Mouse (Mus musculus): ENCODE results near the gene Map3k13.

Gene Map3k13

DNA sequence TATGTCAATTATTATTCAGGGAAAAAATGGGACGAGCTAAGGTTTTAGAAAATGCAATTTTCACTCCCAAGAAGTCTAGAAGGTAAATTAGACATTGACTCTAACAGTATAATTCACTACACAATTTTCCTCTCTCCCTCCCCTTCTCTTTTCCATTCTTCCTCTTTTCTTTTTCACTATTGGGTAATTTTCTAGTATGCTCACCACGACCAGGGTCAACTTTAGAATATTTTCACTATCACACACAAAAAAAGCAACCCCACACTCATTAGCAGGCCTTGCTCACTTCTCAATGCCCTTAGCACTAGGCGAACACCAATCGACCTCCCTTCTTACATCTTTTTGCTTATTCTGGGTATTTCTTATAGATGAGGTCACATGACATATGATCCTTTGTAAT is 54.7 kb downstream of the Map3k13 start:
- in situ Hi-C loops (cut with MboI, MseI), result loop anchor here (10.0 kb wide), 1 partner anchor 156 kb away; the partner anchor contains the start of gene Senp2

DNA sequence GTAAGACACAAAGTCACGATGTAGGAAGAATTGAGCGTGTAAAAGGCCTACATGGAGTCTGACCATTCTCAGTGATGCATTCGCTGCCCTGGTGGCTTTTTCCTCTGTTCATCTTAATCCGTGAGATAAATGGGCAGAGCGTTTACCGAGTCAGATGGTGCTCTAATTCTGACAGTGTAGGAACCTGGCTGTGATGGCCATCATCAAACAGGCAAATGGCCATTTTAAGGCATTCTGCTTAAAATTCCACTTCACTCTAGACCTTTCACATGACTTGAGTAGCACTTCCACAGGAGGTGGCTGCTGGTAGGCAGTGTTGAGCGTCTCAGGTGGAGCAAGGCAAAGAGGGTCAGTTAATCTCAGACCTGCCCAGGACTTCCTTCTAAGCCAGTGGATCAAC is 58.2 kb downstream of the Map3k13 start:
- in situ Hi-C loops (cut with MboI, MseI), result no loop called here

DNA sequence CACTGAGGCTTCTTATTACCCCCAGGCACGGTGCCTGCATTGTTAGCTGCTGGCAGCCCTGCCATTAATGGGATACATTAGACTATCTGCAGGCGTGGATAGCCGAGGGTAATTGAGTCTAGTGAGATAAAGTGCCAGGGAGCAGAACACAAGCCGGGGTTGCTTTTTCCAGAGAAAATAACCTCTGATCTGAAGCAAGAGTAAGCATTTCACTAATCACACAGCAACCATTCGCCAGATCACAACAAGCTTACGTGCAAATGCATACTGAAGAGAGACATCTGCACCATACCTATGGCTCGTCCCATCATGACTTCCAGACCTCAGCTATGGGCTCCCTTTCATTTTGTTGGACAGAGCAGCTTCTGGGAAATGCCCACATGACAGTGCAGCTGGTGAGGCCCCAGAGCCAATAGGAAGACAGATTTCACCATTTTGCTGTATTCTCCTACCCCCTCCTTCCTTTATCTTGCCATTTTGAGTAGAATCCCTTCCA is 59.3 kb downstream of the Map3k13 start:
- in situ Hi-C loops (cut with MboI, MseI), result no loop called here

DNA sequence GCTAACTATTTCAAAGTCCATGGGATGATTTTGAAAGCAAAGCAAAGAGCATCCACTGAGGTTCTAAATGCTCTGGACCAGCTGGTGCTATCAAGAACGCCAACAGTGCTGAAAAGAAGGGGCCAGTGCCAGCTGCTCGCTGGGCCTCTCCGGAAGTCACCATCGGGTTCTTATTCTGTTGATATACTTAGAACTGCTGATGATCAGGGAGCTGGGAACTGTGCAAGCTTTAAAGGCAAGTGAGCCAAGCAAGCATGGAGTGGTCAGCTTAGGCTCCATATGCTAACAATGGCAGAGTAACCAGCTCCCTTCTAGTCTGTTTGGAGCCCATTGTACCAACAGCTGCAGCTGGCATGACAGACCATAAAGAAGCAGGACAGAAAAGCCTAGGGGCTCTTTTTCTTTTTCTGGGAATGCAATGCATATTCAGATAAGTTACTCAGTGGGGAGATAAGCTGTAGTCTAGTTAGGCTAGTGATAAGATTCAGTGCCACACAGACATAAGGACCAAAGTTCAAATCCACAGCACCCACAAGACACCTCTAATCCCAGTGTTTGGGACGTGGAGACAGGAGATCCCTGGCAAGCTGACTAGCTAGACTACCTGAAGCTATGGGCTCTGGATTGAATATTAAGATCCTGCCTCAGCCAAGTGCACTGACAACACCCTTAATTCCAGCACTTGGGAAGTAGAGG is 60.6 kb downstream of the Map3k13 start:
- in situ Hi-C loops (cut with MboI, MseI), result no loop called here

DNA sequence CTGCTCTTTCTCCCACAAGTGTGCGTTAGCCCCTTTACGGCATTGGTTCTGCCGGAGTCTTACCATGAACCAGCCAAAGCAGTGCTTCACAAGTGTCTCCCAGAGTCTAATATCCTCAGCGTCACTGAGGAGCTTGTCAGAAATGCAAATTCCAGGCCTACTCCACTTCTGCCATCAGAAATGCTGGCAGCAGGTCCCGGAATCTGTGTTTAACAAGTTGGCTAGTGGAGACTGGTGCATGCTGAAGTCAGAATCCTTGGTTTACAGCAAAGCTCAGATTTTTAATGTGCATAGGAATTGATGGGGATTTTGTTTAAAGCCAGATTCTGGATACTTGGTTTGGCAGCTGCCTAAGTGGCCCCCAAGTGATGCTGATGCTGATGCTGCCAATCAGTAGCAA is 62.0 kb downstream of the Map3k13 start:
- in situ Hi-C loops (cut with MboI, MseI), result no loop called here

DNA sequence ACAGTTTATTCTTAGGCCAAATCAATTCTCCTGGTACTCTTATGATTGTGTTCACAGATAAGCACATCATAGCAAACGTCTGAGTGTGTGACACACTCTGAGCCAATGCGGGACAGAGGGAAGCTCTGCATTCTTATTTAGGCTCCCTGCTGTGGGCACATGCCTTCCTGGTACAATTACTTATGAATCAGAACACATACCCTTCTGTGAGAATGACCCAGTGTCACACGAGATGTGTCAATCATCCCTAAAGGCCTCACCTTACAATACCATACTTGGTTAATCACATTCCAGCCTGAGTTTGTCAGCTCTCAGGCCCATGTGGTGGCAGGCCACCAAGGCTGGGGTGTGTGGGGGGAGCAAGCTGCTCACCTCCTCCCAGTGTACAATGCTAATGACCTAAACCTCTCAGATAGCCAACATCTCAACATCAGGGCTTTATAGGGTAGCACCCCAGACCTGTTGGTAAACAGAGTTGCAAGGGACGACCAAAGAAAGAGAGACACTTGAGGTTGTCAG is 63.0 kb downstream of the Map3k13 start:
- in situ Hi-C loops (cut with MboI, MseI), result no loop called here

DNA sequence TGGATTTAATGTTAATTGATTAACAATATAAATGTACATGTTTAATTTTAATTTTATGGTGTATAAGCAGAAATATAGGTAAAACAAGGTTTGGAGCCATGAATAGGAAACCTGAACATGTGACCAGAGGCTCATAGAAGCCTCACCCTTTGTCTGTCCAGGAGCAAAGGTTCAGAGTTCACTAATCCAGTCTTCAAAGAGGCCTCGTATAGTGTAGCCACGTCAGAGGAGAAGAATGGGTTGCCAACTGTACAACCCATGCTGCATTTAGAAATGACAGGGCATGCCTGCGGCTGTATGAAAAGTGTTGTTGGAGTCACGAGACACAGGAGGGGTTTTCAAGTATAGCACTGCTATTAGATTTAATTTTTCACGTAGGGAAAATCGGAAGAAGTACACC is 64.0 kb downstream of the Map3k13 start:
- in situ Hi-C loops (cut with MboI, MseI), result no loop called here

DNA sequence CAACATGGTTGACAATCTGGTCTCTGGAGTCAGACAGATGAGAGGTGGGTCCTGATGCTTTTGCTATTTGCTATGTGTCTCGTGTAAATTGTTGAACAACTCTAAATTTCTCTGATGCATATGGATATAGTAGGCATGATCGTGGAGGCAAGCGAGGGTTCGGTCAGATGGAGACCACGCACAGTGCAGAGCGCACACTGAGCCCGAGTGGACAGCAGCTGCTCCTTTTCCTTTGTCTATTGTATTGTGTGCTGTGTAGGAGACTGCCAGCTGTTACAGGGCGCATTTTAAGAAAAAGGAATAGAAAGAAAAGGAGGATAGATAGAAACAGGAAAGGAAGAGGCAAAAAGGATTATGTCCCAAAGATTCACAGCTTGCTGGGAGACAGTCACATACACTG is 64.7 kb downstream of the Map3k13 start:
- in situ Hi-C loops (cut with MboI, MseI), result no loop called here

DNA sequence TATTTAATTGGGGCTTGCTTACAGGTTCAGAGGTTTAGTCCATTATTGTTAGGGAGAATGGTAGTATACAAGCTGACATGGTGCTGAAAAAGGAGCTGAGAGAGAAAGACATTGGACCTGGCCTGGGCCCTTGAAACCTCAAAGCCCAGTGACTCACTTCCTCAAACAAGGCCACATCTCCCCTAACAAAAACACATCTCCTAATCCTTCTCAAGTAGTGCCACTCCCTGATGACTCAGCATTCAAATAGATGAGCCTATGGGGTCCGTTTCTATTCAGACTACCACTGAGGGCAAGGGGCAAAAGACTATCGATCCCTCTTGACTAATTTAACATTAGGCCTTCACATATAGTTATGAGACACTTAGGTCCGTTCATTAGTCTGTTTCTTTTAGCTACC is 68.3 kb downstream of the Map3k13 start:
- in situ Hi-C loops (cut with MboI, MseI), result no loop called here

DNA sequence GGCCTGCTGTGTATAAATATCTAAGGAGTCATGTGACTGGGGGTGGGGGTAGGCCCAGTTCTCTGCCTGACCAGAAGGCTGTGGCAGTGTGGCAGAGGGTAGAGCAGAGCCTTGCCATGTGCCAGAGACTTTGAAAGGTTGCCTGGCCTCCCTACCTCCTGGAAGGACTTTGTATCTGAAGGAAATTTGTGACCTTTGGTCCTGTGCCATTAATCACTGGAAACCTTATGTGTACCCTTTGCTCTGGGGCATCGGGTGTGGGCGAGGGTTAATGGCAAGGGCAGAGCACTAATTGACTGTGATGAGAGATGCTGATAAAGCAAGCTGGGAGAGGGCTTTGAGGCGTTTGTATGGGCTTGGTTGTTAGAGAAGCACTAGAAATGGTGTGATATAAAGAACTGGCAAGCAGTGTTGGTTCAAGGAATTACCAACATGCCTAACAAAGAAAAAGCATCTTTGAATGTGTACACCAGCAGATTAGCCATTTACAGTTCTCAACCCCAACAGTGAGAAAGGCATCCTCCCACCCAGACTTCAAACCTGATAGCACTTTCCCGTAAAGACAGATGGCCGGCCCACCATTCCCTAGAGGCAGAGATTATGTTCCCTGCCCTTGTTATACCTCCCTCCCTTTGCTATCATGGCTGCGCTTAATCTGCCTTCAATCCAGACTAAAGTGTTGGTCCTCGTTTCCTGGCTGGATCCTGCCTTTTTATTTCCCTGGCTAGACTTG is 71.3 kb downstream of the Map3k13 start:
- in situ Hi-C loops (cut with MboI, MseI), result no loop called here

DNA sequence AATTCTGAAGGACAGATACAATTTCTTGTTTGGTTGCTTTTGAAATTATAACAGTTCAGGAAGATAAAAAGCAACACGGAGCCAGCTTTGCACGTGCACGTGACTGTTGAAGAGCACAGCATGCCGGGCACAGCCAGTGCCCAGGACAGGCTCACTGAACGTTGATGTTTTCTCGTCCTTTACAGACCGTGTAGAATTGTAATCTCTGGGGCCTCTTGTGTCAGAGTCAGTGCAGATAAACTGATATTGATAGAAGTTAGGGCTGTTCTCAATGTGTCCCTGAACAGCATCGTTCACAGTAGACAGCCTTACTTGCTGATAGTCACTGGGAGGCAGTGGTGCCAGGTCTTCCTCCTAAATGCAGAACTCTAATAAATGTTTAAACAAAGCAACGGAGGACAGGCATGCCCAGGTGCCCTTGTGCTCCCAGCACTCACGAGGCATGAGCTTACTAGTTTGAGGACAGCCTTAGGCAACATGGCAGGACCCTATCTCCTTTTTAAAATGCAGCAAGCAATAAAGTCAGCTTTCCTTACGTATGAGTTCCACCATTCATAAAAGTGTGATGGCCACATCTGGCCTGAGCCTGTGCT is 71.9 kb downstream of the Map3k13 start:
- in situ Hi-C loops (cut with MboI, MseI), result no loop called here

DNA sequence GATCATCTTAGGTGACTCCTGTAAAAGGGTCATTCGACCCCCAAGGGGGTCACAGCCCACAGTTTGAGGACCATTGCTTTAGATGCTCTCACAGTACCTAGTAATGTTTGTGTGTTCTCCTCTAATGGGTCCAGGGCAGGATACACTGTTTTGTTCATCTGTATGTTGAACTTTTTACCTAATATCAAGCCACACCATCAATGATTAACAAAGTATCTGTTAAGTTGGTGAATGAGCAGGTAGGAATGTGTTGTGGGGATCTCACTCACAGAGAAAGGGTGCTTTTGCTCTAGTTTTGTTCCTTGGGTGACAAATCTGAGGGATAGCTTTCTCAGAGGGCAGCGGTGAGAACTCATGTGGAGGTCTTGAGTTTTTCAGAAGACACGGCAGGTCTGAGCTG is 73.6 kb downstream of the Map3k13 start:
- in situ Hi-C loops (cut with MboI, MseI), result no loop called here

DNA sequence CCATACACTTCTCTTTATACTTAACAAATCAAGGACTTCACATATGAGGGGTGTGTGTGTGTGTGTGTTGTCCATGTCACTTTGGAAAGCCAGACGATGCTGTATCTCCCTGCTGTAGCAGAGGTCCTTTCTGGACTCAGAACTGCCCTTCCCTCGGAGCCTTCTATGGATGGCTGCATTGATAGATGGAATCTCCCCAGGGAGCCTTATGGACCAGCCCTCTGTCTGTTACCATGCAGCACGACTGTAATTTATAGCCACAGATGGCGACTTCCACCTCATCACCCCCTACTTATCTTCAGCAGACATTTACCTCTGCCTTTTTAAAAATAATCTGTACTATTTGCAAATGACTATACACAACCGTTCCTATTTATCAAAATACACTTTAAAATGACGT is 74.5 kb downstream of the Map3k13 start:
- in situ Hi-C loops (cut with MboI, MseI), result no loop called here

DNA sequence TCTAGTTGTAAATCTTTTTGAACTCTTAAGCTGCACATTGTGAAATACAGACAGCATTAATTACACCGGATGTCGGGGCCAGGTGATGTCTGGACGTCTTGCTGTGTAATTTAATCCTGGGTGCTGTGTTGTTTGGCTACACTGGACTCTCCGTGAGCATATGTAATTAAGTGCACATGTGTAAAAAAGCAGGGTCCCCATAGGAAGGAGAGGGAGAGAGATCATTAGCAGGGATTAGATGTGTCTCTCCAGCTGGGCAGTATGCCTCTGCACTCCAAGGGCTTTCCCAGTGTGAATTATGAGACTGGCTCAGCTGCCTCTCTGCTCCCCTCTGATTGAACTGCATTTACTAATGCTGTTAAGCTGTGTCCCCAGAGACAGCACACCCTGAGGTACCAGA is 75.7 kb downstream of the Map3k13 start:
- in situ Hi-C loops (cut with MboI, MseI), result no loop called here

DNA sequence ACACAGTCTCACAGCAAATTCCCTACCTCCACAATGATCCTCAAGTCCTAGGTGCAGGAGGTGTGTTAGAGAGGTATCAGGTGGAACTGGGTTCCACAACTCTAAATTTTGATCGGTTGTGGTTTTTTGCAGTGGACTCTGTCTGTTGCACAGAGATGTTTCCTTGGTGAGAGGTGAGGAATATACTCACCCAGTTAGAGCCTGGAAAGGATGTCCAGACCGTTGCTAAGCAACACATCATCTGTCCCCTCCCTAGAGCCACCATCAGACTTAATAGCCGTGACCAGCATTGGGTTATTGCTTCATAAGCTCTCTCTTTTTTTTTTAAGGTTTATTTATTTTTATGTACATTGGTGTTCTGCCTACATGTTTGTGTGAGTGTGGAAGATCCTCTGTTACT is 83.6 kb downstream of the Map3k13 start:
- in situ Hi-C loops (cut with MboI, MseI), result no loop called here

DNA sequence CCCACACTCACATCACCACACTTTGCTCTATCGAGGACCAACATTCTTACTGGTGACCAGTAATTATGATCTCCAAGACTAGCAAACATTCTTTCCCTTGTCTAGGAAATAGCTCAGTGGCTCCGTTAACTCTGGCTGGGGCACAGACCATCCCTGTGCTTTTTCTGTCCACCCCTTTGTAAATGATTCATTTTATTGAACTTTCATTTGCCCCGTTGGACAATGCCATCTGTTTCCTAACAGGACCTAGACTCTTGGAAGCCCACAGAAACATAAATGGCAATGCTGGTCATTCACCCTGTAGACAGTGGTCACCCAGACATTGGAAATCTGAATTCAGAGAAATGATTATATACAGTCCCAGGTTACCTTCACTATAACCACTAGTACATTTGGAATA is 84.7 kb downstream of the Map3k13 start:
- in situ Hi-C loops (cut with MboI, MseI), result no loop called here

DNA sequence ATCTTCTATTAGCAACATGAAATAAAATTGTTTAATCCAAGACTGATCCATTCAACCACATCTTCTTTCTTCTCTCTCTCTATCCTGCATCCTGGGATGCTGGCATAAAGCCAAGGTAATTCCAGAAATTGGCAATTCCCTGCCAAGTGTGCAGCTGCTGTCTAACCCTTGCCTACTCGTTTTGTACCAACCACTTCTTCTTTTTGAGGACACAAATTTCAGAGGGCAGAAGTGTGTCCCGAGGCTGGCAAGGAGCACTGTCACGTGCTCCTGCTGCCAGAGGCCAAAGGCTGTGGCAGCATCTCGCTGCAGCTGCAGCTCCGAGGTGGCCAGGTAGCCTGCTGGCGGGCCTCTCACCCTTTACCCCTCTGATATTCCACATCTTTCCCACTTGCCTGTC is 87.0 kb downstream of the Map3k13 start:
- in situ Hi-C loops (cut with MboI, MseI), result no loop called here

DNA sequence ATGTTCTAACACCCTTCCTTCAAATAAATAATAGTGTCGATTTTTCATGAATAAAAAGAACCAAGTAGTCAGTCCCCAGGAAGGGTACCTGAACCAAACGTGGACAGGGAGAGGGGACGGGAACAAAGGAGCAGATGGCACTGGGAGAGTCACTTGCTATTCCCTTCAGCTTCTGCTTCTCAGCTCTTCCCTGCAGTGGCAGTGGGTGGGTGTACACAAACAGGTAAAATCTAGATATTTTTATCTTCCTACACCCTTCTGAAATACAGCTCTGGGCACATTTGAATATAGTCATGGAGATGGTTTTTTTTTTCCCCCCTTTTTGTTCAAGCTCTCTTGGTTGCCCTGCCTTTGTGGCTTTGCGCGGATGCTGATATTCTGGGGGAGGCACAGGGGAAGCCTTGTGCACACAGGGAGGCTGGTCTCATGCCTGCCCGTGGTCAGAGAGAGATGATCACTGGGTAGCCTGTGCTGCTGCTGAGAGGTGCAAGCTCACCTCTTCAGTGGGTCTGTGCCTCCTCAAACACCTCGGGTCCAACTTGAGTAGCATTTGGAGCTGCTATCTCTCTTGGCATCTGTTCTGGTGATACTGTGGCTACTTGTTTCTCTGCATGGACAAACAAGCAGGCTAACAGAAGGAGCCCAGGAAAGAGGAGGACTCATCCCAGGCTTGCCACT is 87.6 kb downstream of the Map3k13 start:
- in situ Hi-C loops (cut with MboI, MseI), result no loop called here

DNA sequence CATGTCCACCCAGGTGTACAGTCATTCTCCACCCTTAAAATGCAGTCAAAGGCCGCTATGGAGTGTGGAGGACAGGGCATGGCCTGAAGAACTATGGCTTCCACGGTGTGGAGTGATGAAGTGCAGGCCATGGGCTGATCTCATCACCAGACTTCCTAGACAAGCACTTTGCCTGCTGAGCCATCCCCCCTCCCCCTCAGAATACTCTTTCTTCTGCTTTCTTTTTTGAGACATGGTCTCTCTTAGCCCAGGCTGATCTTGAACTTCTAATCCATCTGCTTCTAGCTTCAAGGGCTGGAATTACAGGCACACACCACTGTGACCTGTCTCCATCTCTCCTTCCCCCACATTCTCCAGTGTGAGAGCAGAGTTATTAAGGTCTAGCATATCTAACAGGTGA is 93.5 kb downstream of the Map3k13 start:
- in situ Hi-C loops (cut with MboI, MseI), result no loop called here

DNA sequence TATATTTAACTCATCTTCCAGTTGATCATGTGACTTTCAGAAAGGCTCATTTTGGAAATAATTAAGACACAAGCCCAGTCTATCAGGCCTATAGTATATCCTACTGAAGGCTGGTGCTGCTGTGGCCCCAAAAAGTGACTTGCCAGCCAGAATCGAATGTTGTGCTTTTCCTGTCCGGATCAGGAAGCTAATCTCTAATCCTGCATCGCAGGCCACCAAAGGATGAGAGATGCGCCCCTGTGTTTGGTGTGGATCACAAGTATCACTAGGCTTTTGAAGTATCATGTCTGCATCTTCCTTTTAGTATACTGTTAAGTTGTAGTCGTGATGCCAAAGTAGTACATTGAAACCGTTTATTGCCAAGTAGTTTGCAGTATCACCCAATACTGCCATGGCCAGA is 99.7 kb downstream of the Map3k13 start:
- in situ Hi-C loops (cut with MboI, MseI), result no loop called here

DNA sequence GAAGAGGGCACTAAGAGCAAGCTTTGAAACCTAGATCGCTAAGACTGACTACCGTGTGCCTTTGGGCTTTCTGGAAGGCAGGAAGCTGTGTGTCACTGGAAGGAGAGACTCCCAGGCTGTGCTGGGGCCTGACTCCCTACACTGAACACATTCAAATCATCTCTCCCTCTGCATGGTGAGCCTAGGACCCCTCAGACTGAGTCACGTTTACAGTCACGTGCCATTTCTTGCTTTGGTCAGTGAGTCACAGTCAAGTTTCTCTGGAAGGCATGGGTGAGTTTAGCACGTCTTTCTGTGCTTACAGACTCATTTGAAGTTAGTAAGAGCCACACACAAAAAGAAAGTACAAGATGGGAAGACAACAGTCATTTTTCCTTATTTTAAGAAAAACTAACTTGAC is 107.1 kb downstream of the Map3k13 start:
- in situ Hi-C loops (cut with MboI, MseI), result no loop called here

DNA sequence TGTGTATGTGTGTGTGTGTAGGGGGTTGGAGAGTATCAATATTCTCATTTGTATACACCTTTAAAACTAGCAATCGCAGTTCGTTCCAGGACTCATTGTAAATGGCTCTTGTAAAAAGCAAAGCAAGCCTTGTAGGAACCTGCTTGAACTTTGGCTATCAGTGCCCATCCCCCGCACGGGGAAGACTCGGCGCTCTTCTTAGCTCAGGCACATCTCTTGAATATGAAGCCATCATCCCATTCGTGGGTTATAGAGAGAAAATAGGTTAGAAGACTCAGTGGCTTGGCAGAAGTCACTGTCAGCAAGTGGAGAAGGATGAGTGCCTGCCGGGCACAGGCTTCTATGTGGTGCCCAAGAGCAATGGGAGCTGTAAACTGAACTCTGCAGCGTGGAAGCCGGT is 110.5 kb downstream of the Map3k13 start:
- in situ Hi-C loops (cut with MboI, MseI), result no loop called here
